Mouse (Mus musculus) kidney, adult 2 months (tissue): Measurements from ENCODE around the gene Cd247.

Experiments used
- CTCF ChIP-seq: fragments of 200-500 bp; conservative IDR thresholded peaks from 2 replicates; pipeline ENCODE4 v1.5.1; 2011; ENCODE audit warnings: low read depth, mild to moderate bottlenecking, control low read depth, low read length, moderate library complexity, mixed read lengths; ENCODE audit not compliant: insufficient read depth, insufficient read length
- POLR2A ChIP-seq: fragments of 200-500 bp; IDR thresholded peaks from one replicate; pipeline ENCODE4 v1.6.1; 2011; ENCODE audit warnings: low read depth, low read length, control low read depth

GRCm38 (mm10) chr1:165781426-165781825 is 7.1 kb upstream of the Cd247 start:
- TF ChIP-seq CTCF, result no peak
- no peak for TF ChIP-seq POLR2A
